Mouse (Mus musculus): ENCODE measurements around the gene A730046J19Rik.

The A730046J19Rik gene

GRCm38 (mm10) chrX:144153523-144153922 is at the start of gene A730046J19Rik:
TSS of gene A730046J19Rik (plus strand) at chrX:144153695.
- DNase-seq (ENCODE audit: low read depth, low spot score), result no peak

GRCm38 (mm10) chrX:144104619-144105416 is 48.7 kb upstream of the A730046J19Rik start:
- peak; percentile 18 for DNase-seq (ENCODE audit: low read depth, low spot score)

- peak; percentile 12 for DNase-seq (ENCODE audit: low read depth, low spot score)
These were observed 17.2 kb upstream of the A730046J19Rik start for GRCm38 (mm10) chrX:144136281-144136680.

GRCm38 (mm10) chrX:144149987-144150386 is 3.5 kb upstream of the A730046J19Rik start:
- no peak for DNase-seq (ENCODE audit: low read depth, low spot score)

GRCm38 (mm10) chrX:144154111-144154510 is 616 bp downstream of the A730046J19Rik start:
- no peak for DNase-seq (ENCODE audit: low read depth, low spot score)

GRCm38 (mm10) chrX:144162936-144163335 is 9.4 kb downstream of the A730046J19Rik start:
- DNase-seq (ENCODE audit: low read depth, low spot score), result no peak

Measured in mesoderm, embryonic 11.5 days (tissue).